Mouse (Mus musculus) brain, embryonic 18.5 days (tissue): Measurements from ENCODE around the gene Pla2g12a.

ENCODE experiments used
- DNase-seq: peaks from one replicate; pipeline ENCODE4 v3.0.0-alpha.2; 2012; ENCODE audit warnings: low read depth, low spot score

The Pla2g12a gene

DNA sequence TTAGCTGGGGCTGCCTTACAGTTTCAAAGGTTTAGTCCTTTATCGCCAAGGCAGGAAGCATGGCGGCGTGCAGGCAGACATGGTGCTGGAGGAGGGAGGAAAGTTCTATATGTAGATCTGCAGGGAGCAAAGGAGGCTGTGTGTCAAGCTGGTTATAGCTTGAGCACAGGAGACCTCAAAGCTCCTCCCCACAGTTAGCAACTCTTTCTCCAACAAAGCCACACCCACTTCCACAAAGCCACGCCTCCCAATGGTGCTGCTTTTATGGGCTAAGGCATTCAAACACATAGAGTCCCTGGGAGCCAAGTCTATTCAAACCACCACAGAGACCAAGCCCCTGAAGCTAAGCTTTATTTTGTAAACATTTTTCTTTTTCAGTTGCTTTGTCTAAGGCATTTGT, 20.5 kb downstream of the Pla2g12a start:
- DNase-seq = no peak

DNA sequence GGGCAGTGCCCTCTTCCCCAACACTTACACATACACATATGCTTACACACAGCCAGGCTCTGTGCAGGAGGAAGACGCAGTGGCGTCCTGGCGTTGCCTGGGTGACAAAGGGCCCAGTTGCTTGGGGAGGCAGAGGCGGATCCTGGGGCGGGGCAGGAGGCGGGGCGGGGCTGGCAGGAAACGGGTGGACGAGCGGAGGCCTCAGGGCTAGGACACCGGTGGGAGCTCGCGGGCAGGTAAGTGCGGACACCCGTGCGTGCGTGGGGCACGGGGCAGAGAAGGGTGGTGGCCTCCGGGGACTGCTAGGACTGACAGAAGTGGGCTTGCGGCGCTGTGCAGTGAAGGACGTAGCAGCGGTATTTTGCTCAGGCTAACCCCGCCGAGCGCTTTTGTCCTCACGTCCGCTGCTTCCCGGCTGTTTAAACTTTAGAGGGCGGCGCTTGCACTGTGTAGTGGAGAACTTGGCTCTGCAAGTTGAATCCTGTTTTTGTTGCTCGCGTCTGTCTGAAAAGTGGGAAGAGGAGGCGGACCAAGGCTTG, 22.9 kb downstream of the Pla2g12a start, which contains the start of gene Casp6:
TSS of gene Casp6 (plus strand) at position 155 of the 539 bp plus-strand sequence.
- no peak for DNase-seq

DNA sequence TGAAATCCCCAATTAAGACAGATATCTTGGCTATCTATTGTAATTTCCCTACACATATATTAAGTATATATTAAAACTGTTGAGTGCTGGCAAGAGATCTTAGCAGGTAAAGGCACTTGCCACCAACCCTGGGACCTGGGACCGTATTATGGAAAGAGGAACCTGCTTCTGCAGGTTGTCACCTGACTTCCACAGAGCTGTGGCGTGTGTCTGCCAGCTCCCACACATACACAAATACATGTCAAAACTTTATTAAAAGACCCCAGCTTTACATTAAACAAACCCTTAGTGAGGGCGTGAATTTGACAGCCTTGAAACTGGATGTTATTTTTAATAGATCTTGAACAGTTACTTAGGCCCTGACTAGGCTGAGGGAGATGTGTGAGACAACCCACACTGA, 25.0 kb downstream of the Pla2g12a start:
- no peak for DNase-seq

DNA sequence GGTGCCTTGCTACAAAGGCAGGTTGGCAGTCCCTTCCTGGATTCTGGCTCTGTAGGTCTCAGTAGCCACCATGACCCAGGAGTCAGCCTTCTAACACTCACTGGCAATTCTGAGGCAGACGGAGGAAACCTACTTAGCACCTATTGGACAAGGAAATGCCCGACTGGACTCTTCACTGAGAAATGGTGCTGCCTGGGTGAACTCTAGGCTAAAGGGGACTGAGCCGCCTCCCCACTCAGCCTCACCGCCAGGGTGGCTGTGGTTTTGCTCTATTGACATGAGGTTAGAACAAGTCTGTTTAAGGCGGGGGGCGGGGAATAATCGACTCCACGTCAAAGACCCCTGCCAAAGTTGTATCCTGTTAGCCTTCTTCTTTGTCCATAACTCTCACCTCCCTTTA, 25.5 kb downstream of the Pla2g12a start:
- DNase-seq = no peak

DNA sequence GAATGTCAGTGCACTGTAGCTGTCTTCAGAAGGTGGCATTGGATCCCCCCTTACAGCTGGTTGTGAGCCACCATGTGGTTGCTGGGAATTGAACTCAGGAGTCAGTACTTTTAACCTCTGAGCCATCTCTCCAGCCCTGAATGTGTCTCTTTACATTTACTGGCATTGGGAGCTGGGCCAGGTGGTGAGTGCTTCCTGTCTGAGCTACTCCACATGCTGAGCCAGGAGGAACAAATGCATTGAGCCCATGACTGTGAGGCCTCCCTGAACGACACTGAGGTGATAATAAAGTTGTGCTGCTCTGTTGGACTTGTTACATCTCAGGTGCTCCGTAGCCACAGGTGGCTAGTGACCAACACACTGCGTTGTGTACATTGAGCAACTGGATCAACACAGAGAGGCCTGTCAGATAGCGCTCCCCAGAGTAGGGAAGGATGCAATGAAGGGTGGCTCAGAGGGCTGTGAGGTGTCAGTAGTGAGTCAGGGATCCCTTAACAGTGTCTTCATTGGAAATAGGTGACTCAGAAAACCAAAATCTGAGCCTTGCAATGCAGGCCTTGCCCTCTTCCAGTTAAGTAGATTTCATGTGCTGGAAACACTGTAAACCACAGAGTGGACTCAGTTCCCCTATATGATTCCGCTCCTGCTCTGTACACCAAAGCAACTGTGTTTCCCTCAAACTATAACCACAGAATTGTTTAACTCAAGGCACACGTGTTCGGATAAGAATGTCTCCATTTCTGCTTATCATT, 26.2 kb downstream of the Pla2g12a start:
- no peak for DNase-seq

DNA sequence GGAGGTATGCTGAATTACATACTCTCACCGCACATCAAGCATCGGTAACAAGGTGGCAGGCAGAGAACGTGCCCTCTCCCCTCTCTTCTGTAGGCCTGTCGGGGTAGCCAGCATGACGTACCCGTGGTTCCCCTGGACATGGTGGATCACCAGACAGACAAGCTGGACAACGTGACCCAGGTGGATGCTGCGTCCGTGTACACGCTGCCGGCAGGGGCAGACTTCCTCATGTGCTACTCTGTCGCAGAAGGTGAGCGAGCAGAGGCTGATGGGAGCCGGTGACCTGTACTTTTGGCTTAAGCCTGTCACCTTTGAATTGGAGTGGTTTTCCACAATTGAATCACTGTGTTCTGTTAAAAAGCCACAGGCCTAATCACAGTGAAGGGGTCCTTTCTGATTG, 33.6 kb downstream of the Pla2g12a start:
- no peak for DNase-seq

DNA sequence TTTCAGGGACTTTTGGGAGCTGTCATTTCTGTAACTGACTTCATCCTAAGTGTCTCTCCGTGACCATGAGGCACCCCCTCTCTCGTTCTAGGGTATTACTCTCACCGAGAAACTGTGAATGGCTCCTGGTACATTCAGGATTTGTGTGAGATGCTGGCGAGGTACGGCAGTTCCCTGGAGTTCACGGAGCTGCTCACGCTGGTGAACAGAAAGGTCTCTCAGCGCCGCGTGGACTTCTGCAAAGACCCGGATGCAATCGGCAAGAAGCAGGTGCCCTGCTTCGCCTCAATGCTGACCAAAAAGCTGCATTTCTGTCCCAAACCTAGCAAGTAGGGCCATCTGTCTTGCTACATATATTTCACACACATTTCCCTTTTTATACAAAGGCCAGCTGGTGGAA, 34.8 kb downstream of the Pla2g12a start:
- no peak for DNase-seq

DNA sequence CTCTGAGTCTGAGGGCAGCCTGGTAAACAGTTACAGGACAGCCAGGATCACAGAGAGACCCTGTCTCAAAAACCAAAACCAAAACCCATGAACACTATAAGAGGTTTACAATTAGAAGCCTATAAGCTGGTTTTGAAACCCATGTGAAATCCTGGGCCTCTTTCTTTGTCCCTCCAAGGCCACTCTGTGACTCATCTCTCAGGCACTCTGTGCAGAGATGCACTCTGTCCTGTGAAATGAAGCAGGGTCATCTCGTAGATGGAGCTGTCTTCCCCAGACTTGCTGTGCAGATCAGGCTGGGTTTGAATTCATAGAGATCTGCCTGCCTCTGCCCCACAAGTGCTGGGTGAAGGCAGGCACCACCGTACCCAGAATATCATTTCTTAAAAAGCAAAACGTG, 39.0 kb downstream of the Pla2g12a start:
- no peak for DNase-seq

DNA sequence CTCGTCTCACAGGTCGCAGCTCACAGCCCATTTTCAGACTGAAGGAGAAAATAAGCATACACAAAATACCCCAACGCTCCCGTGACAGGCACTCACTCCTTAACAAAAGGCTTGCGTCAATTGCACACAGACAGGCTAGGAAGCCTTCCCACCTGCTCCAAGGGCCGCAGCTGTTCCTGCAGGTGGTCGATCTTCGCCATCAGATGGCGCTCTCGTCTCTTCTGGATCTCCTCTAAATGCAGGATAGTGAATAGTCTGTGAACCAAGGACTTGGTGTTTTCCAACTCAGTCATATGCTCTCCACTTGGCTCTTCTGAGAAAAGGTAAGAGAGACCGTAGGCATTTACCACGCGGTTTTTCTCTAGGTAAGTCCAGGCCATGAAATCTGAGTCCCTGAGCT, 40.0 kb downstream of the Pla2g12a start:
- no peak for DNase-seq

DNA sequence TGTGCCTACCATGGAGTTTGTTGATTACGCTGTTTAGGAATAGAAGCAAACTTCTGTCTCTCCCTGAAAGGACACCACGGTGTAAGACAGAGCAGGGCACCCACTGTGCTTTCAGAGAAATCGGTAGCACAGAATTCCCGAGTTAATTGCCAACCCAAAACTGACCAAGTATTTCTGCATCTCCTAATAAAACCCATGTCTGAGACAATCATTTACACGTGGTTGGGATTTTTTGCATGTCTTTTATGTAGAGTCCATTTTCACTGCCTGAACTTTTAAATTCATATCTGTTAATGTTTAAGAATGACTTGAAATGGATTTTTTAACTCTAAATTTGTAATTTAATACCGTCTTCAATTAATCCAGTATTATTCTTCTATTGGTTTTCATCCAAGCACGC, 45.2 kb downstream of the Pla2g12a start:
- DNase-seq = no peak

DNA sequence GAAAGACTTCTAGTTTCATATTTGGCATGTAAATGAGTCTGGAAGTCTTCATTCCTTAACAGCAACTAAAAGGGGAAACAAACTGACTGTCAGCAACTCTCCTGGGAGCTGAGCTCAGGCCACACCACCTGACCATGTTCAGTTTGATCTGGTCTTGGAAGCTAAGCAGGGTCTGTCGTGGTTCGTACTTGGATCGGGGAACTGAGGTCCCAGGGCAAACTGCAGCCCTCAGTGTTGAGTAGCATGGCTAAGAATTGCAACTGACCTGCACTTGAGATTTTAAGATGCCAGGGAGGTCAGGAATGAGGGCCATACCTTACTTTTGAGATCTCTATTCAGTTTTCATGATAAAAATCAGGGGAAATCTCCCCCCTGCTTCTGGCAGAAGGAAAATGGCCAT, 47.5 kb downstream of the Pla2g12a start:
- no peak for DNase-seq

DNA sequence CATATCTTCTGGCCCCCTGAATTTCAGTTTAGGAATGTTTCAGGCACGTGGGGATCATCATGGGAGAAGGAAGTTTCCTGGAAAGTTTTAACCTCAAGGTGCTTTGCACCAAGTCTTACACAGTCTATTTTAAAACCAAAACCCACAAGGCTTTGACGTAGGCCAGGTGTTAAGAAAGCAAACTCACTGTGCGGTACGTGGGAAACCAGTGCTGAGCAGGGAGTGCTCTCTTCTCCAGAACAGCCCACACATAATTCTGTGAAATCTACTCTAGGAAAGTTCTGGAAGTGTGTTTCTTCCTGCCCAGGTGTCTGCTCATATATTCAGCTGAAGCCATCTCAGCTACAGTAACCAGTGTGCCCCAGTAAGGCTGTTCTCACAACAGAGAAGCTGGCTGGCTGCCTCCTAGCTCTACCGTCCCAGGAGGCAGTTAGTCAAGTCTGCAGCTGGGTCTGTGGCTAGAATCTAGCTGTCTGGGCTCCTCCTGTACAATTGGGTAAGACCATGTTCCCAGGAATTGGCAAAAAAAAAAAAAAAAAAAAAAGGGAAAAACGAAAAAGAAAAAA, 51.9 kb downstream of the Pla2g12a start:
- no peak for DNase-seq

DNA sequence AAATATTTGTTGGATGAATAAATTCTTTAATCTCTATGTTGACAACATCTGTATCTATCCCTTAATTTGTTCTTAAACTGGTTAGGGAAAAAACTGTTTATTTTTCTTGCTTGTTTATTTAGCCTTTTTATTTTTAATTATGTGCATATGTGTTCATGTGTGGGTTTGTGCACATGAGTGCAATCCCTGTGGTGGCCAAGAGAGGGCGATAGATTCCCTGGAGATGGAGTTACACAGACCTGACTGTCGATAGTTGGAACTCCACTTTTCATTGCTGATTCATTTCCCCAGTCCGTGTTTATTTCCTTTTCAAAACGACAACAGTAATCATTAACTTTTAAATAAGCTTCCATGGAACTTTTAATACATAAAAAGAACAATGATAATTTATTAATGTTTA, 54.0 kb downstream of the Pla2g12a start:
- no peak for DNase-seq

DNA sequence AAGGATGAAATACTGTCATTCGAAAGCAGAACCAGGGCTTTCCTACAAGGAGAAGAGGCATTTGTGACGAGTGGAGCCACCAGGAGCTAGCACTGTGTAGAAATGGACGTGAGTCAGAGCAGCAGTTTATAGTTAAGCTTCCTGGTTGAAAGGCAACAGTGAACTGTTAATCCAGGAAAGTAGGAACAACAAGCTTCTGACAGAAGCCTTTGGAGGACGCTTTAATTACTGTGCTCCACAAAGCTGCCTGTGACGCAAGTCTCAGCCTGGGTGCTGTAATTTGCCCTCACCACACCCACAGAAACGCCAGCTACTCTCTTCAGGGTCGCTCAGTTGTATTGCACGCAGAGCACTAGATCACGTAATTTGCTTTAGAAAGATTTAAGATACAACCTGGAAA, 58.2 kb downstream of the Pla2g12a start:
- DNase-seq = no peak

DNA sequence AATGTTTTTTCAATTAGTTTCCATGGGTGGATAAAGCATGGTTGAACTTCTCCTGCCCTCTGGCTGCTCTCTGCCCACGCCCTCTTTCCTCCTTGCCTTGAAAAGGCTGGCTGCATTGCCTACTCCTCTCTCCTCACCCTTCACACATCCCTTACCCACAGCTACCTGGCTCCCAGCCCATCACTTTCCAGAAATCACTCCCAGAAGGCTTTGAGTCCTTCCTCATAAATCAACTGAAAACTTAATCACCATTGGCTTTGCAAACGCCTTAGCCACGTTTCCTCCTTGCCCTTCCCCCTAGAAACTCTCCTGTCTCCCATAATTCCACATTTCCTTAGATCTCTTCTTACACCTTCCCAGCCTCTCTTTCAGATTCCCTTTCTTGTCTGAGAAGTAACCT, 59.4 kb downstream of the Pla2g12a start:
- no peak for DNase-seq

DNA sequence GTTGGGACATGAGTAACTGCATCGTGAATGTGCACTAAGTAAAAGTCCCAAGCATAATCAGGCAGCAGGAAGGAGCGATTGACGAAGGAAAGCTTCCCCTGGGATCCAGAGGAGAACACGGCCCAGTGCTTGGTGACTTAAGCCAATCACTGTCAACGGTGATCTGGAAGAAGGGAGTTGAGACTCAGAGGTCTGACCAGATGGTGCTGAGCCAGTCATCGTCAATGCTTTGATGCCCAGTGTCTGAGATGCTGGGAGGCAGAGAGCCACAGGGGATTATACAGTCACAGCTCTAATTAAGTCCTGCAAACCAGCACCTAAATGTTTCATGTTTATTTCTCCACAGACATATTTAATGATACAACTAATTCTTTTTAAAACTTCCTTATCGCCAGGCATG, 60.7 kb downstream of the Pla2g12a start:
- no peak for DNase-seq

DNA sequence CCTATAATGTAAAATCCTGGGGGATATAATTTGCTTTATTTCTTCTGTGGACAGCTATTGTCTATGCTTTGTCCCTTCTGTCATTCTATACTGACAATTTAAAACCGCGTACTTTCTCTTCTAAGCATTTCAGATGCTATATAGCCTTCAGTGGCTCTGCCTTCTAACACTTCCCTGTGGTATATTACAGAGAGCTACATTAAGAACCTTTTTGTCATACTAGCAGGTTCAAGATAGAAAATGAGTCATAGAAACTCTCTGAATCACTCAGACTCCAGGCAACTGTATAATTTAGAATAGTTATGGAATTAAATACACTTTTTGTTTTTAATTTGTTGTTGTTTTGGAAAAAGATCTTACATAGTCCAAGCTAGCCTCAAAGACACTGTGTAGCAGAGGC, 62.4 kb downstream of the Pla2g12a start:
- DNase-seq = no peak

DNA sequence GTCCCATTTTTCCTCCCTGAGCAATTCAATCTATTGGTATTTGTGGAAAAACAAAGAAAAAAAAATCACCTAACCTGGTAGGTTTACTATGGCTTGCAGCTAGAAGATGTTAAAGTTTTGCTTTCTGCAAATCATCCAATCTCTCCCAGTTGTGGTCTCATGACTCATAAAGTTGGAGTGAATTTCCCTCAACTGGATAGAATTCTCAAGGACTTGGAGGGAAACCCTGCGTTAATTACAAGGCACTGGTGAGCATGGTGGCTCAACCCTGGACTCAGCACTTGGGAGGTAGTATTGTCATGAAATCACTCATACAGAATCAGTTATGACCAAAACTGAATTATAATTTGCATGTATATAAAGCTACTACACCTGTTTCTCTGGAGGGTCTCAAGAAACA, 62.9 kb downstream of the Pla2g12a start:
- no peak for DNase-seq

DNA sequence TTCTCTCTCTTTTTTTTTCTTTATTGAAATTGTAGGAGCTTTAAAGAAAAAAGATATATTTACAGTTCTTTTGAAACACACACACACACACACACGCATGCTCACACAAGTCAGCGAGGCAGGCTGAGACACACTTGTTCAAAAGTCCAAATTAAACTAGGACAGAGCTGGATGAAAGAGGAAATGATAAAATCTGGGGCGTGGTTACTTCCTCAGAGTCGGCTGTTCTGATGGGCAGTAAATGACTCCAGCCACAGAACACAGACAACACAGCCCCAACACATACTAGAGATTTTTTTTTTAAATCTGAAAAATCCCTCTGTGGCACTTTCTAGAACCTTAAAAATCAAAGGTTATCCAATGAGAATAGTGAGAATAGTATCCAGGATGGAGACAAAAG, 65.4 kb downstream of the Pla2g12a start:
- DNase-seq = no peak
